Mouse (Mus musculus) spleen, postnatal 10 days (tissue): Measurements from ENCODE around the gene Klra8.
"Not testable (repeated sequence)": the region's sequence is repeated elsewhere in the genome, so short reads cannot be mapped to it uniquely, and the experiment has no call there.

Source experiments
- DNase-seq, 2 experiments: peaks; one replicate each; pipeline ENCODE4 v3.0.0; 2021 to 2022; ENCODE audit warnings: low spot score in 2 of 2

The Klra8 gene

DNA sequence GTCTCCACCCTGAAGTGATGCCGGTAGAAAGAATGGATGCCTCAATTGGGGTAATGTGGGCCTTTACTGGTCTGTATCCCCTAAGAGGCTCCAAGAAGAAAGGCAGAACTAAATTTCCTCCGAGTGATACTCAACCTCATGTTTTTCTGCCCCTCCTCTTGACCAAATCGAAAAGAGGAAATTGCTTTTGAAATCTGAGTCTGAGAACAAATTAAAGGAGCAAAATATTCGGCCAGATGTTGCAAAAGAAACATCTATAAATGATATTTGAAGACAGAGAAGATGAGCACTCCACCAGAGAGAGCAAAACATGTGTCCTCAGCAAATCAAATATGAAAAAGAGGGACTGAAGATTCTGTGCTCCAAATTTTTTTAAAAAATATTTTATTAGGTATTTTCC is at the start of gene Klra8:
TSS of gene Klra8 (minus strand) at position 101 of the 400 bp plus-strand sequence.
- DNase-seq: not testable (repeated sequence)

DNA sequence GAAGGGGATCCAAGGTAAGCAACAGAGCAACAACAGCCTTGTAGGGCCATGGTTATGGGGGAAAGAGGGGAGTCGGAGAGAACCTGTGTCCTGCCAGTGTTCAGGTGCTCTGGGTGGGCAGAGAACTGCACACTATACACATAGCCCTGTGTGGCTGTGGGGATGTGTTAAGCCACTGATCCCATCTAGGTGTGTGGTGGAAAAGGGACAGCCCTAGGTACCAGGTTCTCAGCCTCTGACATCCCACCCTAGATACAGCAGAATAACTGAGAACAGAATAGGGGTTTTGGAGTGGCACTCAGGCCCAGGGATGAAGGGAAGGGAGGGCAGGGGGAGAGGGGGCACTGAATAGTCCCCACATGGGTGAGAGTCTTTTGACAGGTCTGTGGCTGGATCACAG is 19.2 kb downstream of the Klra8 start:
- no peak for DNase-seq

DNA sequence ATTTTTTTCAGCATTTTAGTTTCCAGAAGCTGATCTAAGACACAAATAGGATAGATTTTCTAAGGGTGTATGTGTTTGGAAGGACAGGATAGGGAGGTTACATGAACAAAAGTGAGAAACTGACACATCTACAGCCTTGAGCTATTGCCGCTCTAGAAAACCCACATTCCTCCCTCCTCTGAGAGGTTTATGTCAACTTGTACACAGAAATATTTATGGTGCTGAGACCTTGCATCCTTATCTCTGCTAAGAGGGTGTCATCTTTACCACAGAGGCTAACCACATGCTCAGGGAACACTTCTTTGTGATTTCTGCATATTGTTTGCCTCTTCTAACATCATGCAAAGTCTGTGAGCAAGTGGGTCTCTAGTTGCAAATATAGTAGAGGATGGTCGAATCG is 27.0 kb downstream of the Klra8 start:
- not testable (repeated sequence) for DNase-seq

DNA sequence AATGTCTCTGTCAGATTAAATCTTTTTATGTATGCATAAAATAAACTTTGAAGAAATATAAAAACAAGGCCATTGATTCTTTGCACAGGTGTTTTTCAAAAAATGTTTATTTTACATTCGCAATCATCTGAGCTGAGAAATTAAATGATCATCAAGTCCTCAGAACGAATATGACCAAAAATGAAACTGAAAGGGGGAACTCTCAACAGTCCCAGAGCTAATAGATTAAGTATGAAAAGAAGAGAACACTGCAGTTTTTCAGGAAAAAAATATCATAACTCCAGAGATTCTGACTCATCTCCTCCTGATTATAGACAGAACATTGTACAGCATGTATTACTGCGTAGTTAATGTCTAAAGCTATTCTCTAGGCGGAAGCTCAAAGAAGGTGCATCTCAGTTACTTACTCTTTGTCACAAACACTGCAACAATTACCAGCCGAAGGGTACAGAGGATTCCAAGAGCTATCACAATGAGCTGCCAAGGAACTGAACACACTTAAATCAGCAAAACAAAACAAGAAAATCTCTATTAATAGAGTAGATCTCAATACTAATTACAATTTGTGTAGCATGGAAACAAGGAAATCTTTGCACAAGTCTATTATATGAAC is 37.3 kb downstream of the Klra8 start:
- DNase-seq: no peak

DNA sequence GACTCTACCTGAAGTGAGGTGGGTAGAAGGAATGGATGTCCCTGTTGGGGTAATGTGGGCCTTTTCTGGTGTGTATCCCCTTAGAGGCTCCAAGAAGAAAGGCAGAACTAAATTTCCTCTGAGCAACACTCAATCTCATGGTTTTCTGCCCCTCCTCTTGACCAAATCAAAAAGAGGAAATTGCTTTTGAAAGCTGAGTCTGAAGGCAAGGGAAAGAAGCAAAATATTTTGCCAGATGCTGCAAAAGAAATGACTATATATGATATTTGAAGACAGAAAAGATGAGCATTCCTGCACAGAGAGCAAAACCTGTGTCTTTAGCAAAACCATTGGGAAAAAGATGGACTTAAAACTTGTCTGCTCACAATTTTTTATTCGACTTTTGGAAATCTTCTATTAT is 62.5 kb downstream of the Klra8 start, which contains the start of gene Klra4:
TSS of gene Klra4 (minus strand) at position 101 of the 400 bp plus-strand sequence.
- DNase-seq: not testable (repeated sequence)
